Mouse (Mus musculus) stomach, postnatal 0 days (tissue): ENCODE data around the gene Cfap69. TPM values are rescaled to one million over a fixed set of nuclear protein-coding genes. Genes with fewer than 3 reads are reported as not detected.

Experiments used
- ATAC-seq: fragments of 200-750 bp; cut with Nextera tagmentation; 2 replicates; pipeline ENCODE4 v1.8.0; 2017; ENCODE audit not compliant: low FRiP score, low TSS enrichment
- DNase-seq: peaks from one replicate; pipeline ENCODE4 v3.0.0-alpha.2; 2016; ENCODE audit warnings: low spot score
- H3K27ac ChIP-seq: fragments of 300-500 bp; sonication (generic); replicated peaks from 2 replicates; pipeline ENCODE4 v1.5.1; 2014; ENCODE audit warnings: mild to moderate bottlenecking, control low read depth
- H3K27me3 ChIP-seq: fragments of 300-500 bp; sonication (generic); 2 replicates; pipeline ENCODE4 v1.6.1; 2014; ENCODE audit warnings: low read length; ENCODE audit not compliant: control insufficient read depth, insufficient read depth
- H3K36me3 ChIP-seq: fragments of 300-500 bp; sonication (generic); 2 replicates; pipeline ENCODE4 v1.6.1; 2014; ENCODE audit warnings: low read length, mixed read lengths; ENCODE audit not compliant: control insufficient read depth, insufficient read depth
- H3K4me1 ChIP-seq: fragments of 300-500 bp; sonication (generic); replicated peaks from 2 replicates; pipeline ENCODE4 v1.6.1; 2014; ENCODE audit warnings: antibody characterized with exemption; ENCODE audit not compliant: control insufficient read depth, insufficient read depth
- H3K4me2 ChIP-seq: fragments of 300-500 bp; sonication (generic); replicated peaks from 2 replicates; pipeline ENCODE4 v1.6.1; 2014; ENCODE audit warnings: low read depth, mild to moderate bottlenecking, control low read depth, moderate library complexity
- H3K4me3 ChIP-seq: fragments of 300-500 bp; sonication (generic); 2 replicates; pipeline ENCODE4 v1.5.1; 2014; ENCODE audit warnings: low read depth, low read length, control low read depth
- H3K9ac ChIP-seq: fragments of 300-500 bp; sonication (generic); 2 replicates; pipeline ENCODE4 v1.6.1; 2014; ENCODE audit warnings: mild to moderate bottlenecking, low read length, control low read depth, mixed read lengths
- H3K9me3 ChIP-seq: fragments of 300-500 bp; sonication (generic); 2 replicates; pipeline ENCODE4 v1.6.1; 2016; ENCODE audit warnings: low read length; ENCODE audit not compliant: control insufficient read depth
- CTCF ChIP-seq: IDR thresholded peaks from 2 replicates; pipeline ENCODE4 v1.5.1; 2016; ENCODE audit warnings: antibody characterized with exemption, low read depth, mild to moderate bottlenecking, moderate library complexity
- EP300 ChIP-seq: optimal IDR thresholded peaks from 2 replicates; pipeline ENCODE3; 2016; ENCODE audit warnings: antibody characterized with exemption
- WGBS: fragments of 180-500 bp; shearing (Covaris S2); extraction: QIAGEN DNeasy Blood & Tissue Kit; methylation state at CpG from one replicate; pipeline ENCODE4 v1.1.7; 2014; 5-methylcytosine and 5-hydroxymethylcytosine counted together
- polyA plus RNA-seq: library from polyadenylated mRNA; unstranded; fragments of >200 nt; fragmentation: Nextera tagmentation; extraction: Ambion mirVana; gene quantifications from 2 replicates; pipeline ENCODE4 v1.2.1, GENCODE M21; 2015

The Cfap69 gene
- polyA plus RNA-seq, 1 experiment from 2014 or later: 7.2 TPM

DNA sequence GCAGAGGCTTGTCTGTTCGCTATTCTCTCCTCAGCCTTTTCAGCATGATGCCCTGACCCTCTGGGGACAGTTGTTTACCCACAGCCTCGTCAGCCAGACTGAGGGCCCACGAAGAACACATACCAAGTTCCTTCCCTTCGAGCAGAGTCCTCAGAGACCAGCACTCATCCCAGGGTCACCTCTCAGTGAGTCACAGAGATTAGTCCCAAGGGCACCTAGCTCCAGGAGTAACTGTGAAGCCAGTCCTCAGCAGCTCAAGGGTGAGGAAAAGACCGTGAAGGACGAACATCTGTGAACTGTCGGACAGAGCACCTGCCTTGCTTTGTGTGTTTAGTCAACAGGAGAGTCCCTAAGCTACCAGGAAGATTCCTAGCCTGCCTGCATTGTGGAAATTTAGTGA, 4.9 kb upstream of the Cfap69 start:
- 55% methylated on average over 7 of the region's 7 CpGs for WGBS
- no peak overlapping the region for H3K4me3 ChIP-seq

GRCm38 (mm10) chr5:5664371-5664926, 410 bp upstream of the Cfap69 start:
- Histone ChIP-seq H3K9ac (peak overlapping the region; percentile 52; the same call in 1 of the 2 replicates), H3K27ac (no peak overlapping the region), H3K4me1 (no peaks in the 10 kb centered on the region), H3K4me3 (peak overlapping the region; percentile 65), H3K27me3 (no peaks in the 10 kb centered on the region), H3K4me2 (peak overlapping the region; percentile 100), H3K9me3 (no peaks in the 10 kb centered on the region), H3K36me3 (no peaks in the 10 kb centered on the region)
- no peak for DNase-seq
- no peak for ATAC-seq
- 51% methylated on average over 6 of the region's 6 CpGs for WGBS
- TF ChIP-seq CTCF: no peak
- no peak for TF ChIP-seq EP300

More for the DNA sequence above, 4.9 kb upstream of the Cfap69 start:
- no peak for TF ChIP-seq CTCF
- TF ChIP-seq EP300: no peak
- Histone ChIP-seq H3K4me2 (no peak overlapping the region), H3K9me3 (no peaks in the 10 kb centered on the region), H3K27me3 (no peaks in the 10 kb centered on the region), H3K27ac (no peak overlapping the region), H3K4me1 (no peaks in the 10 kb centered on the region), H3K9ac (no peak overlapping the region), H3K36me3 (no peaks in the 10 kb centered on the region)
- no peak for ATAC-seq
- DNase-seq: no peak

GRCm38 (mm10) chr5:5663057-5663456, 982 bp downstream of the Cfap69 start:
- H3K4me3 ChIP-seq: peak overlapping the region; percentile 65
- H3K9ac ChIP-seq: no peak overlapping the region
- peak; percentile 36 for DNase-seq
- H3K27ac ChIP-seq: no peak overlapping the region; the same call in 1 of the 2 replicates
- no peak for TF ChIP-seq EP300
- TF ChIP-seq CTCF: no peak
- no peaks in the 10 kb centered on the region for H3K27me3 ChIP-seq
- peak; percentile 65 for ATAC-seq
- peak overlapping the region; percentile 100 for H3K4me2 ChIP-seq
- 36% methylated on average over 6 of the region's 6 CpGs for WGBS
- H3K36me3 ChIP-seq: no peaks in the 10 kb centered on the region
- no peaks in the 10 kb centered on the region for H3K9me3 ChIP-seq
- no peaks in the 10 kb centered on the region for H3K4me1 ChIP-seq

DNA sequence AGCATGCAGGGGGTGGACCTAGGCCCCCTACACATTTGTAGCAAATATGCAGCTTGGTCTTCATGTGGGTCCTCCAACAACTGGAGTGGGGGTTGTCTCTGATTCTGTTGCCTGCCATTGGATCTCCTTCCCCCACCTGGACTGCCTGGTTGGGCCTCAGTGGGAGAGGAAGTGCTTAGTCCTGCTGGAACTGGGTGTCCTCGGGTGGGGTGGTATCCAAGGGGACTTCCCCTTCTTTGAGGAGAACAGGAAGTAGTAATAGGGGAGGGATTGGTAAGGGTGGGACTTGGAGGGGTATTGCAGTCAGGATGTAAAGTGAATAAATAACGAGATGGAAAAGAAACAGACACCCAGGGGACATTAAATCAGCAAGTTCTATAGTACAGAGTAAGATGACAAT, 5.4 kb downstream of the Cfap69 start:
- Histone ChIP-seq H3K4me1 (no peaks in the 10 kb centered on the region), H3K27ac (no peak overlapping the region), H3K9me3 (no peaks in the 10 kb centered on the region), H3K4me3 (no peak overlapping the region), H3K4me2 (no peak overlapping the region), H3K36me3 (no peaks in the 10 kb centered on the region), H3K27me3 (no peaks in the 10 kb centered on the region), H3K9ac (no peak overlapping the region)
- no peak for TF ChIP-seq CTCF
- TF ChIP-seq EP300: no peak
- WGBS: 34% methylated on average over 2 of the region's 2 CpGs
- DNase-seq (no peak), ATAC-seq (no peak)

GRCm38 (mm10) chr5:5657932-5658331, 6.1 kb downstream of the Cfap69 start:
- Histone ChIP-seq H3K9ac (no peak overlapping the region), H3K27ac (no peak overlapping the region), H3K36me3 (no peaks in the 10 kb centered on the region), H3K4me2 (no peak overlapping the region), H3K27me3 (no peaks in the 10 kb centered on the region), H3K4me3 (no peak overlapping the region), H3K4me1 (no peaks in the 10 kb centered on the region), H3K9me3 (no peaks in the 10 kb centered on the region)
- DNase-seq: peak; percentile 81
- no peak for TF ChIP-seq CTCF
- TF ChIP-seq EP300: no peak
- 45% methylated on average over 2 of the region's 2 CpGs for WGBS
- ATAC-seq: peak; percentile 92

- Histone ChIP-seq H3K9me3 (no peaks in the 10 kb centered on the region), H3K4me2 (peak overlapping the region; percentile 34; the same call in 1 of the 2 replicates), H3K4me1 (no peaks in the 10 kb centered on the region), H3K27ac (peak overlapping the region; percentile 46), H3K4me3 (no peak overlapping the region), H3K36me3 (no peaks in the 10 kb centered on the region), H3K27me3 (no peaks in the 10 kb centered on the region), H3K9ac (no peak overlapping the region)
- peak; percentile 99 for ATAC-seq
- no peak for TF ChIP-seq CTCF
- no peak for TF ChIP-seq EP300
- DNase-seq: peak; percentile 43
- WGBS: 25% methylated on average over 6 of the region's 6 CpGs
Measured at GRCm38 (mm10) chr5:5648817-5649569, 15.0 kb downstream of the Cfap69 start.
